Mouse (Mus musculus) heart, postnatal 10 days (tissue): ENCODE data around the gene Stt3a. TPM values are rescaled to one million over a fixed set of nuclear protein-coding genes. Genes with fewer than 3 reads are reported as not detected.

Experiments used
- DNase-seq, 2 experiments: peaks; one replicate each; pipeline ENCODE4 v3.0.0; 2021
- intact Hi-C: fragments of 180-260 bp; cut with DNase I; formaldehyde crosslinking; loops from one replicate; pipeline ENCODE4 v1.15.1; 2025
- total RNA-seq, 2 experiments: library from RNA; stranded (reverse); gene quantifications; 2 replicates each; pipeline ENCODE4 v1.2.3; 2021

Gene Stt3a
- total RNA-seq, 2 experiments from 2014 or later, result 99.5 to 102 TPM

DNA sequence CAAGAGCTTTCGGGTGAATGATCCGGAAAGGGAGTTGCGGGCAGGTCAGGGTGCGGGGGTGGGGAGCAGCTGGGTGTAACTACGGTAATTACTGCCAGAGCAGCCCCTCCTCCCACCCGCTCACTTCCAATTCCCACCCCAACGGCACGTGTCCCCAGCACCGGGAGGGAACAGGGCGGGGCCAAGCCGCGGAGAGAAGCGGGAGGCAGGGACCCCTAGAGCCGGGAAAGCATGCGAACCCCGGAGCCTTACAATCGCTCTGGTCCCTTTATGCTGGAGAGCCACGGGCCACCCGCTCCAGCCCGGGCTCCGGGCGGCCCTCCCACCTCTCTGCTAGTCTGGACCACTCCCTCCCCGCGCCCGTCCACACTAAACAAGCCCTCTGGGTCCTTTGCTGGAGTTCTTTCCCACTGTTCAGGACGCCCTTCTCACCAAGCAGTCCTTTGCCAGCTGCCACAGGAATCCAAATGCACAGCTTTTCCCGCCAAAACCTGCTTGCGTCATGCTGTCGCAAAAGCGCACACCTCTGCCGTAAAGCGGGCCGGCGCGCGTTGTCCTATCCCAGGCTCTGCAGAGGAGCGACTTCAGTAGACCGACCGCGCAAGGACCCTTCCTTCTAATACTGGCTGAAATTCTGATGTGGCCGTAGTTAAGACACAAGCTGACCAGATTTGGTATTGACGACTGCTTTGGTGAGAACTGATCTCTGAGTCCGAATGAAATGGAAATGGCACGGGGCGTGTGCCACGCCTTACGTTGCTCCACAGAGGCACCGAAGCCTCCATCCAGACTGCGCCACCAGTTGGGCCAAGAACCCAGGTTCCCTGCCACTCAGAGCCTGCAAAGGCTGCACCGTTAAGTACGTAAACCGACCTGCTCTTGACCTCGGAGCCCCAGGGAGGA is 41.1 kb downstream of the Stt3a start:
- intact Hi-C loops, result loop anchor here (2.0 kb wide), 1 partner anchor 40 kb away; the partner anchor contains the start of gene Stt3a
- DNase-seq, result peak; percentile 93

DNA sequence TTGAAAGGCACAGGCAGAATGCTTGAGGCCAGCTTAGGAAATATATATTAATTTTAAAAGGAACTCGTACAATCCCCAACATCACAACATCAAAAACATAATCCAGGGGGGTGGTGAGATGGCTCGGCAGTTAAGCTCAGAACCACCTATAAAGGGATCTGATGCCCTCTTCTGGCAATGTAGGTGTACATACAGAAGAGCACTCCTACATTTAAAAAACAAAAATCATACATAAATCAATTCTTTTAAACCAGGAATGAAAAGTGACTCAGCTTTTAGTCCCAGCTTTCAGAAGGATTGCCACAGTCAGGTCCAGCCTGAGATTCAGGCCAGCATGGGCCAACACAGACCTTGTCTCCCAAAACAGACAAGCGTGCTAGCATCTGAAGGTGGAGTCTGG is 50.9 kb downstream of the Stt3a start:
- intact Hi-C loops, result loop anchor here (10.0 kb wide), 1 partner anchor 282 kb away; the partner anchor contains the start of gene Gm7257
- no peak for DNase-seq

DNA sequence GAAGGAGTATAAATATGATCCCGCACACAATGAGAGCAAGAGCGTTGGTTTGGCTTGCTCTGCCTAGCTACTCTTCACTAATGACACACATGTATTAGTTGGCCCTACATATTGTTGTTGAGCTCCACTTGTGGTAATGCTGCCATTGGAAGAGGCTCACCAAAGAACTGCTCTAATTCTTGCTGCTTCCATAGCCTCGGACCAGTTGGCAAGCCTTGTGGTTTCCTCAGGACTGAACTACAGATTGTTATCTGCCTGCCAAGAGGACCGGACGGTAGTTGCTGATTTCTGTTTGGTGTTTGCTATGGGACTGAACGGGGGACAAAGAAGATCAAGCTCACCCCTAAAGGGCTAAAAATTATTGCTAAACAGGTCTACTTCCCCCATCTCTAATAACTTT is 60.2 kb downstream of the Stt3a start:
- no peak for DNase-seq
- intact Hi-C loops, result no loop called here

DNA sequence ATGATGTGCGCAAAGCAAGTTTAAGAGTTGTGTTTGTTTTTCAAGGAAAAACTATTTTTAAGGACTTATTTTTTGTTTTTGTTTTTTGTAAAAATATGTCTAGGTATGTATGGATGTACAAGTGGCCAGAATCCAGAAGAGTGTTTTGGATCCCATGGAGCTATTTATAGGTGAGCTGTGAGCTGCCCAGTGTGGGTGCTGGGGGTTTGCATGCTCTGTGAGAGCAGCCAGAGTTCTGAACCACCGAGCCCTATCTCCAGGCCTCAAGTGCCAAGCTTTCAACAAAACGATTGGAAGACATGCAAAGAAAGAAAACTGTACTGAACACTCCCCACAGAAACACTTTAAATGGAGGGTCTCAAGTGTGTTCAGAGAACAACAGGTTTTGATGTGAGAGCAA is 61.6 kb downstream of the Stt3a start:
- intact Hi-C loops, result no loop called here
- DNase-seq, result no peak

DNA sequence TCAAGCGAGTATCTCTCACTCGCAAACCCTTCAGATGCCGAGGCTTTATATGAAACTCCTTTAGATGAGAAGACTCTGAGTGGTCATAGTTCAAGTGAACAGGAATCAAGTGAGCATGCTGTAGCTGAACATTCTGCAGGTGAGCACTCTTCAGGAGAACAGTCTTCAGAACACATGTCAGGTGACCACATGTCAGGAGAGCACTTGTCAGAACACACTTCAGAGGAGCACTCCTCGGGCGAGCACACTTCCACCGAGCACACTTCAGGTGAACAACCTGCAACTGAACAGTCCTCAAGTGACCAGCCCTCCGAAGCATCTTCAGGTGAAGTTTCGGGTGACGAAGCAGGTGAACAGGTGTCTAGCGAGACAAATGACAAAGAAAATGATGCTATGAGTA is 73.2 kb downstream of the Stt3a start:
- intact Hi-C loops, result no loop called here
- no peak for DNase-seq

DNA sequence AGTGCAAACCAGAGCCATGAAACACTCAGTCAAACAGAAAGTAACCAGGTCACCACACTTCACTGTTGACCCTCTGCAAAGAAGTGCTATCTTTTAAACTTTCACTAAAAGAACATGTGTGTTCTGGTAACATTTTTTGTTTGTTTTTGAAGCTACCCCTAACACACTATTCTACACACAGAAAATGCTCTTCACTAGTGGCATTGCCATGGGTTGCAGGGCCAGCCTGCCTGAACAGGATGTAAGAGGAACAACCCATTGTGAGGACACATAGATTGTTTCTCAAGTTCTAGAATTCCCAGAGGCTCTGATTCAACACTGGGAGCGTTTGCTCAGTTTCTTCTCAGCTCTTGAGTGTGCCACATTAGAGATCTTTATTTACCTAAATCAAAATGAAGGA is 74.6 kb downstream of the Stt3a start, which contains the start of gene Acrv1:
TSS of gene Acrv1 (plus strand) at position 301 of the 400 bp plus-strand sequence.
- intact Hi-C loops, result no loop called here
- DNase-seq, result no peak

DNA sequence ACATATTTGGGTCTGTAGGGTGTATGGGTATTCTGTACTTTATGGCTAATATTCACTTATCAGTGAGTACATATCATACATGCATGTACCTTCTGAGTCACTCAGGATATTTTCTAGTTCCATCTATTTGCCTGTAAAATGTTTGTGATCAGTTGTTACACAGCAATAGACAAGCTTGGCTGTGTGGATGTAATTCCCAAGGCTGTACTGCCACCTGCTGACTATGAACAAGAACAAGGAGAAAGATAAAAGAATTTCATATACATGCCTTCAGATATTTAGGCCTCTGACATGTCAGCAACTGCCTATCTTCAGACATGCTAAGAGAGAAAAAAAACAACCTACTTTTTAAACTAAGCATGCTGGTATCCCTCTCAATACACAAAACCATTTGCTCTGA is 80.2 kb downstream of the Stt3a start:
- intact Hi-C loops, result loop anchor here (10.0 kb wide), 1 partner anchor 253 kb away; the partner anchor contains the start of gene Gm7257
- peak; percentile 5 to 13 for DNase-seq

DNA sequence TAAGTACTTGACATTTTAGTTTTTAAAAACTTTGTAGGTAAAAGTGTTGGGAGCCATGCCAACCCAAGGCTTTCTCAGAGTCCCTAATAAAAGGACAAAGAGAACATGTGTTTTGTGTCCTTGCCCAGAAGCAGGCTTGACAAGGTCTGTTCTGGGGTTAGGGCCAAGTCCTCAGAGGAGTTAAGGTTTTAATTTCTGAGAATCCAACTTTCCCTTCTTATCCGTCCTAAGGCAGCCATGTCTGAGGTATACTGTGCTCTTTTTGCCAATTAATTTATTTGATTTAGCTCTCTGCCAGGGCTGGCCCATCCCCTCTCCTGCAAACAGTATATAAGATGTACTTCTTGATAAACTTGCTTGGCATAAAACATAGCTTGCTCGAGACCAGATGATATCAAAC is 86.1 kb downstream of the Stt3a start:
- no peak for DNase-seq
- intact Hi-C loops, result loop anchor here (10.0 kb wide), 1 partner anchor 247 kb away; the partner anchor contains the start of gene Gm7257

Other genes with a start within 250 kb of the Stt3a start
- gene Gm5615, start 225.7 kb downstream of the Stt3a start, total RNA-seq, result not detected
- gene Gm17689, start 185.0 kb downstream of the Stt3a start, total RNA-seq, result not detected
- not detected for gene A630095E13Rik, start 124.3 kb downstream of the Stt3a start, total RNA-seq
- gene Acrv1, start 74.5 kb downstream of the Stt3a start, total RNA-seq, result not detected
- 1 to 10 TPM; 4.2 to 9.1 TPM for gene Chek1, start 40.6 kb downstream of the Stt3a start, total RNA-seq
- 100 to 1,000 TPM; 102 to 108 TPM for gene Ei24, start 29.7 kb upstream of the Stt3a start, total RNA-seq
- 1 to 10 TPM; 2.0 to 2.1 TPM for gene Fez1, start 54.2 kb upstream of the Stt3a start, total RNA-seq